Mouse (Mus musculus) thymus, postnatal 0 days (tissue): ENCODE results near the gene Ces4a. TPM values are rescaled to one million over a fixed set of nuclear protein-coding genes. Genes with fewer than 3 reads are reported as not detected.
"Not testable (repeated sequence)": the region's sequence is repeated elsewhere in the genome, so short reads cannot be mapped to it uniquely, and the experiment has no call there.

Experiments used
- DNase-seq: peaks from one replicate; pipeline ENCODE4 v3.0.0-alpha.2; 2015; ENCODE audit warnings: low spot score
- polyA plus RNA-seq: library from polyadenylated mRNA; unstranded; fragments of >200 nt; fragmentation: Nextera tagmentation; extraction: Ambion mirVana; gene quantifications from 2 replicates; pipeline ENCODE4 v1.2.1, GENCODE M21; 2015

The Ces4a gene
- 0.06 and 0.14 TPM in 2 replicates for polyA plus RNA-seq

GRCm38 (mm10) chr8:105131509-105131908, at the start of gene Ces4a:
Gene Ces4a, plus strand, starts transcription at chr8:105131800.
- DNase-seq, result no peak

GRCm38 (mm10) chr8:105083449-105084050, 48.0 kb upstream of the Ces4a start, which contains the start of gene Ces3b:
Gene Ces3b, plus strand, starts transcription at chr8:105083753.
- DNase-seq, result no peak

GRCm38 (mm10) chr8:105088166-105088565, 43.4 kb upstream of the Ces4a start:
- DNase-seq, result not testable (repeated sequence)

GRCm38 (mm10) chr8:105088581-105088980, 43.0 kb upstream of the Ces4a start:
- DNase-seq, result no peak

GRCm38 (mm10) chr8:105093992-105094391, 37.6 kb upstream of the Ces4a start:
- no peak for DNase-seq

GRCm38 (mm10) chr8:105102101-105102785, 29.4 kb upstream of the Ces4a start:
- DNase-seq, result not testable (repeated sequence)

GRCm38 (mm10) chr8:105103701-105104100, 27.9 kb upstream of the Ces4a start:
- DNase-seq, result not testable (repeated sequence)

- DNase-seq, result no peak
These were observed 27.4 kb upstream of the Ces4a start for GRCm38 (mm10) chr8:105104220-105104619.

GRCm38 (mm10) chr8:105129864-105130263, 1.7 kb upstream of the Ces4a start:
- DNase-seq, result no peak

- DNase-seq, result peak; percentile 50
These were observed 6.8 kb downstream of the Ces4a start for GRCm38 (mm10) chr8:105138423-105138822.

GRCm38 (mm10) chr8:105142395-105142794, 10.8 kb downstream of the Ces4a start:
- DNase-seq, result no peak

GRCm38 (mm10) chr8:105151654-105152053, 20.1 kb downstream of the Ces4a start:
- DNase-seq, result no peak

- DNase-seq, result no peak
These were observed 21.2 kb downstream of the Ces4a start for GRCm38 (mm10) chr8:105152623-105153398.

- no peak for DNase-seq
These were observed 22.7 kb downstream of the Ces4a start for GRCm38 (mm10) chr8:105154316-105154715.

GRCm38 (mm10) chr8:105155091-105155745, 23.6 kb downstream of the Ces4a start:
- DNase-seq, result no peak

GRCm38 (mm10) chr8:105157555-105157954, 26.0 kb downstream of the Ces4a start:
- DNase-seq, result peak; percentile 66

- DNase-seq, result no peak
These were observed 26.5 kb downstream of the Ces4a start for GRCm38 (mm10) chr8:105158084-105158483.

GRCm38 (mm10) chr8:105161121-105161652, 29.6 kb downstream of the Ces4a start:
- no peak for DNase-seq

- no peak for DNase-seq
These were observed 32.8 kb downstream of the Ces4a start for GRCm38 (mm10) chr8:105164272-105164902.

GRCm38 (mm10) chr8:105165191-105165590, 33.6 kb downstream of the Ces4a start:
- DNase-seq, result no peak

GRCm38 (mm10) chr8:105167116-105167515, 35.5 kb downstream of the Ces4a start:
- DNase-seq, result no peak
